Mouse (Mus musculus): ENCODE measurements around the gene Coq10b. TPM values are rescaled to one million over a fixed set of nuclear protein-coding genes. Genes with fewer than 3 reads are reported as not detected.

Gene Coq10b
- polyA plus RNA-seq, 1 experiment from 2014 or later: 32.0 TPM

GRCm38 (mm10) chr1:55076395-55076743, 23.8 kb downstream of the Coq10b start:
- Histone ChIP-seq H3K36me3 (replicated peaks; ENCODE audit: control insufficient read depth, insufficient read depth) (peaks cover 67% of the 10 kb centered on the region), H3K27ac (no peak overlapping the region), H3K27me3 (ENCODE audit: control insufficient read depth, insufficient read depth, low read length) (no peaks in the 10 kb centered on the region), H3K9me3 (ENCODE audit: control insufficient read depth, low read length) (no peaks in the 10 kb centered on the region), H3K9ac (no peak overlapping the region), H3K4me2 (replicated peaks) (no peak overlapping the region), H3K4me3 (replicated peaks; ENCODE audit: low read length) (no peak overlapping the region), H3K4me1 (replicated peaks; ENCODE audit: control insufficient read depth, insufficient read depth, low read length) (no peaks in the 10 kb centered on the region)
- DNase-seq (ENCODE audit: low spot score) (no peak), ATAC-seq (ENCODE audit: low FRiP score) (no peak)

DNA sequence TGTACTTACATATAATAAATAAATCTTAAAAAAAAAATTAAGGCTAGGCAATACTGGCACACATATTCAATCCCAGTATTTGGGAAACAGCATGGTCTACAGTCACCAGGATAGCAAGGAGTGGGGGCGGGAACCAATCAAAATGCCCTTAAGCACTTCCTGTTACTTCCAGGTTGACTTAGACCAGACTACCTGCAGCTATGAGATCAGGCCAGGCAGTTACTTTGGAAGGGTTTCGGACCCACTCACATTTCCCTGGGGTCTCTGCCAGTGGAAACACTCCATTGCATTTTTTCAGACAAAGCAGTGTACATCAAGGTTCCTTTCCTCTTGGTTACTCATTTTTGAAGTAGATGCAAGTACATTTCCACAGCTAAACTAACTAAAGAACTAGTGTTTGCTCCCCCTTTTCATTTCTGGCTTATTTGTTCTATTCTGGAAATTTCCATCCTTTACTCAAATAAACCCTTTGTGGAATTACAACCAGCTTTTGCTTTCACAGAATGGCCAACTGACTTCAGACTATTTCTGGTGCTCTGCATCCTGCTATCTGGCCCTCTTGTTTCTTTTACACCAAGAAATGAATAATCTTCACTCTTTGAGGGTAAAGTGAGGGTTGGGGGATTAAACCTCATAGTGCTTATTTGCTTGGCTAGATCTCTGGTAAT, 24.4 kb downstream of the Coq10b start:
- WGBS: 82% methylated on average over 2 of the region's 2 CpGs
- ATAC-seq (ENCODE audit: low FRiP score): no peak
- H3K4me3 ChIP-seq (replicated peaks; ENCODE audit: low read length): no peak overlapping the region

GRCm38 (mm10) chr1:55079677-55080076, 27.1 kb downstream of the Coq10b start:
- 97% methylated on average over 4 of the region's 4 CpGs for WGBS
- no peak overlapping the region for H3K4me3 ChIP-seq (replicated peaks; ENCODE audit: low read length)
- H3K9ac ChIP-seq: no peak overlapping the region
- no peaks in the 10 kb centered on the region for H3K27me3 ChIP-seq (ENCODE audit: control insufficient read depth, insufficient read depth, low read length)
- H3K27ac ChIP-seq: no peak overlapping the region
- ATAC-seq (ENCODE audit: low FRiP score): no peak
- H3K4me1 ChIP-seq (replicated peaks; ENCODE audit: control insufficient read depth, insufficient read depth, low read length): no peaks in the 10 kb centered on the region
- no peak overlapping the region for H3K4me2 ChIP-seq (replicated peaks)
- DNase-seq (ENCODE audit: low spot score): no peak
- peaks cover 85% of the 10 kb centered on the region for H3K36me3 ChIP-seq (replicated peaks; ENCODE audit: control insufficient read depth, insufficient read depth)
- 0 out of 2 replicates have a peak, but pooled peaks cover 3% of the 10 kb centered on the region for H3K9me3 ChIP-seq (ENCODE audit: control insufficient read depth, low read length)

More for the DNA sequence above, 24.4 kb downstream of the Coq10b start:
- DNase-seq (ENCODE audit: low spot score): no peak
- H3K4me1 ChIP-seq (replicated peaks; ENCODE audit: control insufficient read depth, insufficient read depth, low read length): no peaks in the 10 kb centered on the region
- H3K27me3 ChIP-seq (ENCODE audit: control insufficient read depth, insufficient read depth, low read length): no peaks in the 10 kb centered on the region
- H3K9me3 ChIP-seq (ENCODE audit: control insufficient read depth, low read length): no peaks in the 10 kb centered on the region
- H3K36me3 ChIP-seq (replicated peaks; ENCODE audit: control insufficient read depth, insufficient read depth): peaks cover 67% of the 10 kb centered on the region
- H3K4me2 ChIP-seq (replicated peaks): no peak overlapping the region
- no peak overlapping the region for H3K9ac ChIP-seq
- H3K27ac ChIP-seq: no peak overlapping the region

- Histone ChIP-seq H3K36me3 (replicated peaks; ENCODE audit: control insufficient read depth, insufficient read depth) (peaks cover 90% of the 10 kb centered on the region), H3K4me2 (replicated peaks) (no peak overlapping the region), H3K27me3 (ENCODE audit: control insufficient read depth, insufficient read depth, low read length) (no peaks in the 10 kb centered on the region), H3K9me3 (ENCODE audit: control insufficient read depth, low read length) (0 out of 2 replicates have a peak, but pooled peaks cover 3% of the 10 kb centered on the region), H3K9ac (no peak overlapping the region), H3K27ac (no peak overlapping the region), H3K4me1 (replicated peaks; ENCODE audit: control insufficient read depth, insufficient read depth, low read length) (peaks cover 16% of the 10 kb centered on the region), H3K4me3 (replicated peaks; ENCODE audit: low read length) (no peak overlapping the region)
- WGBS: 75% methylated on average over 1 of the region's 1 CpGs
- ATAC-seq (ENCODE audit: low FRiP score): no peak
- DNase-seq (ENCODE audit: low spot score): no peak
Measured at GRCm38 (mm10) chr1:55082106-55082505, 29.5 kb downstream of the Coq10b start.

- Histone ChIP-seq H3K27me3 (ENCODE audit: control insufficient read depth, insufficient read depth, low read length) (no peaks in the 10 kb centered on the region), H3K27ac (no peak overlapping the region), H3K9ac (no peak overlapping the region), H3K36me3 (replicated peaks; ENCODE audit: control insufficient read depth, insufficient read depth) (peaks cover 66% of the 10 kb centered on the region), H3K9me3 (ENCODE audit: control insufficient read depth, low read length) (0 out of 2 replicates have a peak, but pooled peaks cover 3% of the 10 kb centered on the region), H3K4me2 (replicated peaks) (peak overlapping the region; percentile 95), H3K4me1 (replicated peaks; ENCODE audit: control insufficient read depth, insufficient read depth, low read length) (peaks cover 25% of the 10 kb centered on the region), H3K4me3 (replicated peaks; ENCODE audit: low read length) (0 out of 2 replicates have a peak overlapping the region, but pooled peaks have one; percentile 97)
- 56% methylated on average over 7 of the region's 7 CpGs for WGBS
- ATAC-seq (ENCODE audit: low FRiP score): no peak
- no peak for DNase-seq (ENCODE audit: low spot score)
Measured at GRCm38 (mm10) chr1:55085781-55086366, 33.3 kb downstream of the Coq10b start.

DNA sequence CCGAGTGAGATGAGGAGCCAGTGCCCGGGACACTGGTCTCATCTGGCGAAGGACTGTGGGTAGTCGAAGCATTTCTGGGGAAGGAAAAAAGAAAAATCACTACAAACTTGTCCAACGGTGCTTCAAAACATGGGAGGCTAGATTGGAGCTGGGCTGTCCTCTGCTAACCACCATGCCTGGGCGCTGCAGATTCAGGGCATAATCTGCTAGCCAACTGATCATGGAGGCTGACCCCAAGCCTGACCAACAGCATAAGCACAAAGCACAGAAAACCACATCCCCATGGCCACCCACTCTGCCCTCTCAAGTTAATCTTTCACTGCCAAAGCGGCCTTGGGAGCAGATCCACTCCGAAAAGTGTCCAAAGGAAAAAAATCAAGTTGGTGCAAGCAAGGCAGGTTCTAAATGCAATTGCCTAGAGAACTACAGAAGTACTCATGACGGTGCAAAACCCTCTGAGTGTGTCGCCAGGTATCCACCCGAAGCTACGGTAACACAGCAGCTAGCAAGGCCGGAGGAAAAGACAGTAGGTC, 34.4 kb downstream of the Coq10b start:
- peak overlapping the region; percentile 94 for H3K9ac ChIP-seq
- 0 out of 2 replicates have a peak, but pooled peaks cover 3% of the 10 kb centered on the region for H3K9me3 ChIP-seq (ENCODE audit: control insufficient read depth, low read length)
- H3K27ac ChIP-seq: peak overlapping the region; percentile 97
- H3K36me3 ChIP-seq (replicated peaks; ENCODE audit: control insufficient read depth, insufficient read depth): peaks cover 66% of the 10 kb centered on the region
- H3K4me2 ChIP-seq (replicated peaks): peak overlapping the region; percentile 95
- DNase-seq (ENCODE audit: low spot score) (no peak), ATAC-seq (ENCODE audit: low FRiP score) (no peak; the same call in 1 of the 2 replicates)
- H3K27me3 ChIP-seq (ENCODE audit: control insufficient read depth, insufficient read depth, low read length): no peaks in the 10 kb centered on the region
- peak overlapping the region; percentile 97 for H3K4me3 ChIP-seq (replicated peaks; ENCODE audit: low read length)
- WGBS: 3% methylated on average over 13 of the region's 13 CpGs
- H3K4me1 ChIP-seq (replicated peaks; ENCODE audit: control insufficient read depth, insufficient read depth, low read length): peaks cover 25% of the 10 kb centered on the region

GRCm38 (mm10) chr1:55087401-55087904, 34.9 kb downstream of the Coq10b start:
- DNase-seq (ENCODE audit: low spot score): no peak
- H3K4me3 ChIP-seq (replicated peaks; ENCODE audit: low read length): peak overlapping the region; percentile 97
- peaks cover 66% of the 10 kb centered on the region for H3K36me3 ChIP-seq (replicated peaks; ENCODE audit: control insufficient read depth, insufficient read depth)
- WGBS: 0% methylated on average over 42 of the region's 57 CpGs
- ATAC-seq (ENCODE audit: low FRiP score): peak; percentile 64
- peak overlapping the region; percentile 97 for H3K27ac ChIP-seq
- no peaks in the 10 kb centered on the region for H3K27me3 ChIP-seq (ENCODE audit: control insufficient read depth, insufficient read depth, low read length)
- 0 out of 2 replicates have a peak, but pooled peaks cover 2% of the 10 kb centered on the region for H3K9me3 ChIP-seq (ENCODE audit: control insufficient read depth, low read length)
- H3K4me1 ChIP-seq (replicated peaks; ENCODE audit: control insufficient read depth, insufficient read depth, low read length): peaks cover 25% of the 10 kb centered on the region
- peak overlapping the region; percentile 95 for H3K4me2 ChIP-seq (replicated peaks)
- peak overlapping the region; percentile 94 for H3K9ac ChIP-seq

DNA sequence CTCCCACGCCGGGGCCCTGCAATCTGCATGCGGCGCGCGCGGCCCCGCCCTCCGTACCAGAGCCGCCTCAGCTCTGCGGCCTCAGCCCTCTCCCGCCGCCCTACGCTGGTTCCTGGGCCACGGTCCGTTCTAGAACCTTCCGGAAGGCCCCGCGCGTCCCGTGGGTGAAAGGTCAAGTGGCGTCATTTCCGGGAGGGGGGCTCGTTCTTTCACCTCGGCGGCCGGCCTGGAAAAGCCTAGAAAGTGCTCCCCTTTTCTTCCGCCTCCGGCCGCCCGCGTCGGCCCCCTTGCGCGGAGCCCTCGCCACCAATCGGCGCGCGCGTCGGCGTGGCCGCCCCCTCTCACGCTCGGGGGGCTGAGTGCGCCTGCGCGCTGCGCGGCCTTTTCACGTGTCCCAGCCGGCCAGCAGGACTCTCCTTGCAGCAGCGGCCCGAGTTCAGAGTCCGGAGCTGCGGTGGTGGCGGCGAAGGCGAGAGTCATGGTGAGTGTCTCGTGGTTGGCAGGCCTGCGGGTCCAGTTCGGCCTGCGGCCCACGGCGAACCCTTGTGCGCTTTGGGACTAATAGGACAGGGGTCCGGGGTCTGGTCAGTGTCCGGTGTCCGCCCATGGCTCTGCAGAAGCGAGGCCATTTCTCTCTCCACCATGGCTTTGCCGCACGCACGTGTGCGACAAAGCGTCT, 35.5 kb downstream of the Coq10b start, which contains the start of the genes Hspe1 and Hspd1:
TSS of gene Hspe1 (plus strand) at position 201 of the 679 bp plus-strand sequence.
TSS of gene Hspd1 (minus strand) at position 312 of the 679 bp plus-strand sequence.
- H3K4me2 ChIP-seq (replicated peaks): peak within 1 kb of the TSS; percentile 95
- peaks cover 25% of the 10 kb centered on the region for H3K4me1 ChIP-seq (replicated peaks; ENCODE audit: control insufficient read depth, insufficient read depth, low read length)
- H3K27me3 ChIP-seq (ENCODE audit: control insufficient read depth, insufficient read depth, low read length): no peaks in the 10 kb centered on the region
- no peaks in the 10 kb centered on the region for H3K9me3 ChIP-seq (ENCODE audit: control insufficient read depth, low read length)
- ATAC-seq (ENCODE audit: low FRiP score): peak; percentile 96
- H3K27ac ChIP-seq: peak within 1 kb of the TSS; percentile 97
- WGBS: under 1% methylated on average over 65 of the region's 76 CpGs
- peak within 1 kb of the TSS; percentile 94 for H3K9ac ChIP-seq
- H3K4me3 ChIP-seq (replicated peaks; ENCODE audit: low read length): peak within 1 kb of the TSS; percentile 97
- H3K36me3 ChIP-seq (replicated peaks; ENCODE audit: control insufficient read depth, insufficient read depth): peaks cover 63% of the 10 kb centered on the region
- peak; percentile 99 for DNase-seq (ENCODE audit: low spot score)
